Mouse (Mus musculus): ENCODE data around the gene Elf1. TPM values are rescaled to one million over a fixed set of nuclear protein-coding genes. Genes with fewer than 3 reads are reported as not detected.
A peak's percentile ranks its signal among the peaks of the same experiment; 100 is the strongest.

The Elf1 gene
- total RNA-seq, 2 experiments from 2014 or later: 38.8 to 92.9 TPM

DNA sequence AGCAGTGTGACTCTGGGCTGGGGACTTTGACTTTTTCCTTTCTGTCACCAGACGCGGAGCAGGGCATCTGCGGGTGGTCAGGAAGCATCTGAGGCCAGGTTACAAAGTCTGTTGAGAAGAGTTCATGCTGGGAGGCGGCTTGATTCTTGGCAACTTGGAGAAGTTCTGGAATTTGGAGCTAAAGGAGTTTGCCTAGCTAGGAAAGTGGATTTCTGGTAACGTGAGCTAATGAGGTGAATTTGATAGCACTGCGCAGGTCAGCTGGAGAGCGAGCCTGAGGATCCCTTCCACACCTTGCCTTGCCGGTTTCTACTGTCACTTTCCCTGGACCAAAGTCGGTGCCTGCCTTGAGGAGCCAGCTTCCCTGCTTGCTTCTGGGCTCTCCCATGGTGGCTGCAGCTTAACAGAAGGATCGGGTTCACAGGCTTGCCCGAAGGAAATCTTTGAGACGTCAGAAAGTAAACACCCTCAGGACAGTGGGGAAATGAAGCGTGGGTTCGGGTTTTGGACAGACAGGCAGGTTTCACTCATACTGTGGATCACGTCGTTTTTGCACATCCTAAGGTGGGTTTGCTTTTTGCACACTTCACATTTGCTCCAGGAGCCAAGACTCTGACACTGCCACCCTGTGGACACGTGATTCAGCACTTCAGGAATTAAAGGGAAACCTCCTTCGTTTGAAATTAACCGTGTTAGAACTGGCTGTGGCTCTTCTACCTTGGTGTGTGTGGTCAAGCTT, 6.2 kb downstream of the Elf1 start:
- ATAC-seq (replicated peaks; ENCODE audit: low FRiP score, poor library complexity, severe bottlenecking): peak; percentile 77

DNA sequence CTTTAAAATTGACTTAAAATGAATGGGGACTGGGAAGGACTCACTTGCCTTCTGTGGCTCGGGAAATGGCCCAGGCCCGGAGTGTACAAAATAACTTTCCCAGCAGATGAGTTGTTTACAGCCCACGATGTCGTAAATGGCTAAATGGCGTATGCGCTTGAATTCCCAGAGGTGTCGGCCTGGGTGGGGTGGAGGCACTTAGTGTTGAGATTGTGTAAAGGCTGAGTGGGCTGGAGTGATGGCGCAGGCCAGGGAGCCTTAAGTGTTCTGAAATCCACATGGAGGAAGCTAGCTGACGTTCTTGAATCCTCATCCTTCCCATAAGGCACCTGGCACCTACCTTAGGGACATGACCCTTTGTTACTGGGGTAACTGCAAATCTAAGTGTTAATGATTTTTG, 7.5 kb downstream of the Elf1 start:
- no peak for ATAC-seq (replicated peaks; ENCODE audit: low FRiP score, poor library complexity, severe bottlenecking)

DNA sequence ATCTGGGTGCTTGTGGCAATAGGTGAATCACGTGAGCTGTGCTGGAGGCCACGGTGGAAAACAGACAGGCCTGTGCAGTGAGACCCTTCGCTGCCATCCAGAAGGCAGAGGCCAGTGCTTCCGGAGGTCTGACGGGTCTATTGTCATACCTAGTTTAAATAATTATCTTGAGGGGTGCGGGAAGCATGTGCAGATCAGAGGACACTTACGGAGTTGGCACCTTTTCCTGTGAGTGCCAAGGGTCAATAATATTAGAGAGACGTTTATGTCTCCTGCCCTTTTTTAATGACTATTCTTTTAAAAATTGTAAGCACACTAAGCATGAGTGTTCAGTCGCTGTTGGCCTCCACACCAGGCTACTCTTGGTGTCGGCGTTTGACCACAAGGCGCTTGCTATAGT, 8.2 kb downstream of the Elf1 start:
- no peak for ATAC-seq (replicated peaks; ENCODE audit: low FRiP score, poor library complexity, severe bottlenecking)

DNA sequence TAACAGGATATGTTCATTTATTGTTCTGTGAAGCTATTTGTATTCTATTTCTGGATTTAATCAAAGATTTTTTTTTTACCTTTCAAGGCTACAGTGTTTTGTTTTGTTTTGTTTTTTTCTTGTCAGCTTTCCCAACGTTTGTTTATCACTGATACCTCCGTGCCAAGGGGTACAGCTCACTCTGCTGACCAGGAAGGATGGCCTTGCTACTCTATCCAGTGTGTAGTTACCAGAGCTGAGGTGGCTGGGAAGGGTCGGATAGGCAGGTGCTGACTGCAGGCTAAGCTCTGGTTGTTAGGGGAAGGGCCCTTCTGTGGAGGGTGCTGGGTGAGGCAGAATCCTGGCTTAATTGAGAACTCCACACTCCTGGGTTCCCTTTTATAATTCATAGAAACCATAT, 9.3 kb downstream of the Elf1 start:
- no peak for ATAC-seq (replicated peaks; ENCODE audit: low FRiP score, poor library complexity, severe bottlenecking)

DNA sequence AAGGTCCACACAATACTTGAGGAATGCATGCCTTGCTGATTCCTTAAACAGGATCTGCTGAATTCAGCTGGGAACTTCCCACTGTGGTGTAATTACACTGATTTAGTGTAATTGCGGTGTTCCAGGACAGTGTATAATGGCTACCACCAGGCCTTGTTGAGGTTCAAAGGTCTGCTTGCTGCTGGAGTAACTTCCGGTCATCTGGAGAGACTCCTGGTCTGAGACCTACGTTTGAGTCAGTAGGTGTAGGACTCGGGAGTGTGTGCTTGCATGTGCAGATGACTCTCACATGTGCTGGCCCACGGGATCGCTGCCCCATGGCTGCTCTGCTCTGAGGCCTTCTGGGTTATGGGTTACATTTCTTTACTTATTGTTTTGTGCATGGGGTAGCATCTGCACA, 13.4 kb downstream of the Elf1 start:
- ATAC-seq (replicated peaks; ENCODE audit: low FRiP score, poor library complexity, severe bottlenecking): no peak

DNA sequence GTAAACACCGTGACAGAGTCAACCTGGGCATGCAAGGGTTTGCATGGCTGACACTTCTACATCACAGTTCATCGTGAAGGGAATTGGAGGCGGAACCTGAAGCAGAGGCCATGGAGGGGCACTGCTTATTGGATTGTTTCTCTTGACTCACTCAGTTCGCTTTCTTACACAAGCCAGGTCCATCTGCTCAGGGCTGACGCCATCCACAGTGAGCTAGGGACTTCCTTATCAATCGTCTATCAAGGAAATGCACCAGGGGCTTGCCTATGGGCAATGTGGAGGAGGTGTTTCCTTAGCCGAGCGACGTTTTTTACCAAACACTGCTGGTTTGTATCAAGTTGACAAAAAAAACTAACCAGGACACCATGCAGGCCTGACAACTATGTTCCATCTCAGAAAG, 18.3 kb downstream of the Elf1 start:
- no peak for ATAC-seq (replicated peaks; ENCODE audit: low FRiP score, poor library complexity, severe bottlenecking)

DNA sequence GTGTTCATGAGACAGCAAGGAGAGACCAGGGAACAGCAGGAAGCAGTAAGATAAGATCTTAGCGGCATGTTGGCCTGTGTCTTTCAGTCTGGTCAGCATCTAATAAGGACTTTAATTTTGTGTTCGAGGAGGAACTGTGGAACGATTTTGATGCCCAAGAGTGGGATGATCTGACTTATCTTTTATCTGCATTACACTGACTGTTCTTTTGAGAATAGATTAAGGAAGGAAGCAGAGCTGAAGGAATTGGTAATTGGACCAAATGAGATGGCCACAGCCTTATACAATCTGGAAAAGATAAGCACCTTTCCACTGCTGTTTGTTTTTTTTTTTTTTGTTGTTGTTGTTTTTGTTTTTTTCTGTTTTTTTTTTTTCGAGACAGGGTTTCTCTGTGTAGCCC, 19.8 kb downstream of the Elf1 start:
- ATAC-seq (replicated peaks; ENCODE audit: low FRiP score, poor library complexity, severe bottlenecking): no peak

DNA sequence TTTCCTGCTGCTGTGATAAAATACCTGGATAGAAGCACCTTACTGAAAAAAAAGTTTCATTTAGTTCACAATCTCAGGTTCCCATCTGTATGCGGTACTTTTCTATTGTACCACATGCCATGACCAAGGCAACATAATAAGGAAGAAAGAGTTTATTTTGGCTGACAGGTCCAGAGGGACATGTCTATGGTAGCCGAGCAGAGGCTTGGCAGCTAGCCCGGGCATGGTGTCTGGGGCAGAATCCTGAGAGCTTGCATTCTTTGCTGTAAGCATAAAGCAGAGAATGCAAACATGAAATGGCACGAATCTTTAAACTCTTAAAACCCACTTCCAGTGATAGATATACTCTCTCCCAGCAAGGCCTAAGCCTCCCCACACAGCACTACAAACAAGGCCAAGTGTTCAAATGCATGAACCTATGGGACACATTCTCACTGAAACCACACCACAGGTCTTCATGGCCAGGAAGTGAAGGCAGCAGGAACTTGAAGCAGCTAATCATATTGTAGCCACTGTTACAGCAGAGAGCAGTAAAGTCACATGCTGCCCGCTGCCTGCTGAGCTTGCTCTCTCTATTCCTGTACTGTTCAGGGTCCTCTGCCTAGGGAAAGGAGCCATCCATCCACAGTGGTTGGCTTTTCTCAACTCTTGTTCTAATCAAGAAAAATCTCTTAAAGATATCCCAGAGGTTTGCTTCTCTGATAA, 22.5 kb downstream of the Elf1 start:
- no peak for ATAC-seq (replicated peaks; ENCODE audit: low FRiP score, poor library complexity, severe bottlenecking)

DNA sequence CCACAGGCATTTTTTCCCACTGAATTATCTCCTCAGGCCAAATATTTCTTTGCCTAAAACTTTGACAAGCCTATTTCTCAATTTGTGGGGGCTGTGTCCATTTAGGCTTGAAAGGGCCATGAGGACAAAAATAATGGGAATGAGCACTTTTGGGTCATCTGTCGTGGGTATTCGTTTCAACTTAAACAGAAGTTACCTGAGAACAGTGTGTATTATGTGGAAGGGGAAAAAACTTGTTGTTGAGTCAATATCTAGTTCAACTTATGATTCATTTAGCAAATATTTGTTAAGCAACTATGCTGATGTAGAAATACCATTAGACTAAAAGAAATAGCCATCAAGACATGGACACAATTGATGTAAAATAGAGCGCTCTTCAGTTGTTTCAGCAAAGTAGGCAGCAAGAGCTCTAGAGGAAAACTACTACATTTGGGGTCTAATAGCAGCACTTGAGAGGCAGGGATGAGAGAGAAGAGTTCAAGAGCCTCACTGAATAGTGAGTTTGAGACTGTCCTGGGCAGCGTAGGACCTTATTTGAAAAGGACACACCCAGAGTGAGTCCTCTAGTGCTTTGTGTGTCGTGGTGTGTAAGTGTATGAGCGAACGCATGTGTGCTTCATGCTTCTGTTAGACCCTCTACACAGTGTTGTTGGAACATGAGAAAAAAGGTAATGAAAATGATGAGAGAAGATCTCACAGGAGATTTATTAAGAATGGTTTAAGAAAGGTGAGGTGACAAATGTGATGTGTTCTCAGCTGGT, 23.4 kb downstream of the Elf1 start:
- ATAC-seq (replicated peaks; ENCODE audit: low FRiP score, poor library complexity, severe bottlenecking): no peak

DNA sequence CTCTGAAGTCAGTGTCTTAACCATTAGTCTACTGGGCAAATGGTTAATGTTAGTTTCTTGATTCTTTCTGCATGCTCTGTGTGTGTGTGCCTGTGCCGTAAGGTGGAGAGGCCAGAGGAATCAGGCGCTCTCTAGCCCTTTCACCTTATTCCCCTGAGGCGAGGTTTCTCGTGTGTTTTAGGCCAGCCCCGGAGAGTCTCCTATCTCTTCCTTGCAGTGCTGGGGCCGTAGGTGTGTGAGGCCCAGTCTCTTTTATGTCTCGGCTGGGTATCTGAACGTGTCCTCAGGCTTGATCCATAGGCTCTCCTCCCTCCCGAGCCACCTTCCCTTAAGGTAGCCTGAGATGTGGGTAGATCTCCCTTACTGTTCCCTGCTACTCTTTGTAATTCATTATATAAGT, 25.2 kb downstream of the Elf1 start:
- peak; percentile 85 for ATAC-seq (replicated peaks; ENCODE audit: low FRiP score, poor library complexity, severe bottlenecking)

DNA sequence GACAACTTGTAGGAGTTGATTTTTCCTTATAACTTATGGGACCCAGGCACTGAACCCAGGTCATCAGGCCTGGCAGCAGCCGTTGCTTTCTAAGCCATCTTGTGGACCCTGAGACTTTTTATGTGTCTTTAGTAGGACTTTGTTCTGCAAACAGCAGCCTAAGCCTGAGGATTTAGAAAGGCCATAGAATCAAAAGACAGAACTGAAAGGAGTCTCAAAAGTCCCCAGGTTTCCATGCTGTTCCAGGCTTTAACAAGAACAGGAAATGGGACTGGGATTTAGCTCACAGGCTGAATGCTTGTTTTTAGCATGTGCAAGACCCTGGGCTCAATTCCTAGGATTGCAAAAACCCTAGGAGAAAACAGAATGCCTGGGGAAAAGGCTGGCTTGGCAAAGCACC, 26.9 kb downstream of the Elf1 start:
- no peak for ATAC-seq (replicated peaks; ENCODE audit: low FRiP score, poor library complexity, severe bottlenecking)

DNA sequence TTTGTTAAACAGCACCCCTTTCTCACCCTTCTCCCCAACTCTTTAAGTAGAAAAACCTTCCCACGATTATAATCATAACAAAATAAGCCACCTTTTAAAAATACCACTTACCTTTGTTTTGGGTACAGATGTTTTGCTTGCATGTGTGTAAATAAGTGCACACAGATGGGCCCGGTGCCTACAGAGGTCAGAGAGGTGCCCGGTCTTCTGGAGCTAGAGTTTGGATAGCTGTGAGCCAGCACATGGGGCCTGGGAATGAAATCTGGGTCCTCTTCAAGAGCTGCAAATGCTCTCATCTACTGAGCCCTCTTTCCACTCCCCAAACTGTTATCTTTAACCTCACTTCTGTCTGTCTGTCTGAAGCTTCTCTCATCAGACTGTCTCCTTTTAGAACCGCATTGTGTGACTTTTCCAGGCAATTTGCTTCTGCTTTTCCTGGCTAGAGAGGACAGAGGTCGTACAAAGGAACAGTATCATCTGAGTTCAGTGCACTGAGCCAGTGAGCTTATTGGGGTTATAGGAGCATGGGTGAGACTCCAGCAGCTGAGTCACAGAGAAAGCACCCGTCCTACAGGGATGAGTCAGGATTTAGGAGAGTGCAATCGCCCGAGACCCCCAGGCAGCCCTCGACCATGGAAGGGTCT, 27.8 kb downstream of the Elf1 start:
- no peak for ATAC-seq (replicated peaks; ENCODE audit: low FRiP score, poor library complexity, severe bottlenecking)

DNA sequence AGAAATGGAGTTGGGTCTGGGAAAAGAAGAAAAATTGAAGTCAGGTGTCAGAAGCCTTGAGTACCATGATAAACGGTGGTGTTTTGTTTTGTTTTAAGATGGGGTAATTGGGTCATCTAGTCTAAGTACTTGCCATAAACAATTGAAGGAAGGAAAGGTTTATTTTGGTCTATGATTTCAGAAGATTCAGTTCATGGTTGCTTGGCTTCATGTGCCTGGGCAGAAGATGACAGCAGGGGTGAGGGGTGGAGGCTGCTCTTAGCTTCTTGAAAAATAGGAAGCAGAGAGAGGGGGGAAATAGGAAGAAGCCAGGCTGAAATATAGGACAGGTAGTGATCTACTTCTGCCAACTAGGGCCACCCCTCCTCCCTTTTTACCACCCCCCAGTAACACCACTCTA, 30.5 kb downstream of the Elf1 start:
- no peak for ATAC-seq (replicated peaks; ENCODE audit: low FRiP score, poor library complexity, severe bottlenecking)

DNA sequence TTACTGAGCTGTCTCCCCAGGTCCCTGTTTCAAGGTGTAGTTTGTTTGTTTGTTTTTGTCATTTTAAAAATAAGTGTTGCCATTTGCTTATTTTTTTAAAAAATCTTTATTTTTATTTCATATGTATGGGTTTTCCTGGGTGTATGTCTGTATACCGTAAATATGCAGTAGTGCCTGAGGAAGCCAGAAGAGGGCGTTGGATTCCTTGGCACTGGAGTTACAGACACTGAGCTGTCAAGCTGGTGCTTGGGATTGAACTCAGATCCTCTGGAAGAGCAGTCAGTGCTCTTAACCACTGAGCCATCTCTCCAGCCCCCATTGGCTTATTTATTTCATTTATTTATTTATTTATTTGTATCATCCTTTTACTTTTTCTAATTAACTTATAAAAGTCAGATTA, 33.0 kb downstream of the Elf1 start:
- ATAC-seq (replicated peaks; ENCODE audit: low FRiP score, poor library complexity, severe bottlenecking): no peak

DNA sequence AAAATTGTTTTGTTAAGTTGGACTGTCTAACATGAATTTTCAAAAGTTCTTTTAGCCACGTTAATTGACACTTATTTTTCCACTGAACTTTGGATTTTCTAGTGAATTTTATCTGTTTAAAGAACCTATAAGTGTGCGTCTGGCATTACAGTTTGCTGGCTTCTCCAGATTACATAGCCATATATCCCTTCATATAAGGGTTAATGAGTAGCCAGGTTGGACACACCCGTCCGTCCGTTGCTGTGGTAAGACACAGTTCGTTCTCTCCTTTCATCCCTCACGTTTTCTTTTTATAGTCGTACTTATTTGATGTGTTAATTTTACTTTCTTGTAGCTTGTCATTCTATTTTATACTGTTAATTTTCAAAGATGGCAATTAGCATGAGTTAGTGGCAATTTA, 34.1 kb downstream of the Elf1 start:
- ATAC-seq (replicated peaks; ENCODE audit: low FRiP score, poor library complexity, severe bottlenecking): no peak

DNA sequence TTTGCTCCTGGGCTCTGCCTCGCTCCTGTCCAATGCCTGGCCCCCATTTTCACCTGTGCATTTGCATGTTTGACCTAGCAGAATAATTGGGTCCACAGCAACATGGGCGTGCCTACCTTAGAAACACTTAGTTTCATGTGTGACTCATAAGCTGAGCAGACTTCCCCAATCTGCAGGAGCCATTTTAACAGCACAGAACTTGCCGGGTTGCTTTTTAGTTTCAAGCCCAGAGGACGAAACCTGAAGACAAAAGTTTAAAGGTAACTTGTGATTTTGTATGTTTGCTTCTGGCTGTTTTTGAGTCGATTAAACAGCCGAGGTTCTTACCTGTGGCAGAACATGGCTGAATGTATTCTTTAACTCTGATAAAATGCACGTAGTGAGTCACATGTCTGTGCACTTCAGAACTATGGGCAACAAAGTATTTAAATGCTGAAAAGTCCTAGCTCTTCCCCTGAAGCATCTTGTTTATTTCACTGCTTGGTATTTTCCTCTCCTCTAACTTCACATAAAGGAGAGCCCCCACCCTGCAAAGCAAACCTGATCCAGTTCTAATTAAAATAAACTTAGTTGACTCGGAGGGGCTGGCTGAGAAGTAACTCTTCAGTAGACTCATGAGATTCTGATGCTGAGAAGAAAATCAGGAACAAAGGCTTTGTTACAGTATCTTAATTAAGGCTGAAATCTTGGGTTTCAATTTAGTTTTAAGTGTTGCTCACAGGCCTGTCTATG, 34.7 kb downstream of the Elf1 start:
- peak; percentile 51 for ATAC-seq (replicated peaks; ENCODE audit: low FRiP score, poor library complexity, severe bottlenecking)

DNA sequence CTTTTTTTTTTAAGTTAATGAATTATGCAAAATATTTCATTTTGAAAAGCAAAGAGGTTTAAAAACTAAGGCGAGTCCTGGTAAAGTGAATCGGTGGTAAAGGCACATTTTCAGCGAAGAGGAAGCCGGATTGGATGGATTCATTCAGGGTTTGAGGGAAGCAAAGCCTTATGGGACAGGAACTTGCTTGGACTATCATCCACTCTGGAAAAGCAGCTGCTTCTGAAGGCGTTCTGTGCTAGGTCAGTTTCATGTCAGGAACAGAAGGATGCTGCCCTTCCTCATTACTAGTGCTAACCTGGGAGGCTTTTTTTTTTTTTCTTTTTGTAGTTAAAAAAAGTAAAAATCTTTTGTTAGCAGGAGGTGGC, 35.2 kb downstream of the Elf1 start:
- no peak for ATAC-seq (replicated peaks; ENCODE audit: low FRiP score, poor library complexity, severe bottlenecking)

DNA sequence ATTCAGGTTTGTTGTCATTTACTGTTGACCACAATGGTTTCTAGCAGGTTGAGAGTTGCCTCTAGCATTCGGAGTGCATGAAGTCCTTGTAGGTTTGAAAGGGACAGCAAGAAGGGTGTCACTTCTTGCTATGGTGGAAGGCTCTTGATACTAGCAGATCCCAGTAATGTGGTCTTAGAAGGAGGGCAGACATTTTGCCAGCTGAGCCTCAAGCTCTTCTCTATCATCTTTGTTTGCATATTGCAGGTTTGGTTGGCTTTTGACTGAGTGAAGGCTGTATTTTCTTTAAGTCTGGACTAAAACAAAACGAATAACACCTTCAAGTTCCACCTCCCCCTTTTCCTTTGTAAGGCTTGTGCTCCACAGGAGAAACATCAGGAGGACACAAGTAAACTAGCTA, 35.8 kb downstream of the Elf1 start:
- ATAC-seq (replicated peaks; ENCODE audit: low FRiP score, poor library complexity, severe bottlenecking): no peak

DNA sequence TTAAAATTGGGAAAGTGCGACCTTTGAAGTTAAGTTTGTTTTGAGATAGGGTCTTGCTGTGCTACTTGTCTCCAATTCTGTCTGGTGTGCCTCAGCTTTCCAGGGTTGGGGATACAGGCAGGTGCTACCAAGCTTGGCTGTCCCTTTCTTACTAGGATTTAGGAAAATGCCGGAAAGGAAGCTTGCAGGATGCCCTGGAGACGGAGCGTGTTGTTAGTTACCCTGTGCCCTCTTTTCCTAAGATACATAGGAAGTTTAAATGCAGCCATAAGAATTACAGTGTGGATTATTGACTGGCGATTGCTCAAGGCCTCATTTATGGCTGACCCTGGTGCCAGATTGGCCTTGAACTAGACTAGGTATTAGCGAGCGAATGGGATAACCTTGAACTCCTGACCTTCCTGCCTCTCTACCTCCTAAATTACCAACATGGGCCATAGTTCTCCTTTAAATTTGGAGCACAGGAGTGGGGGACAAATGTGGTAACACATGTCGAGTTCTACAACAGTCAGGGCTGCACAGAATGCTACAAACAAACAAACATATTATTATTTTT, 36.3 kb downstream of the Elf1 start:
- ATAC-seq (replicated peaks; ENCODE audit: low FRiP score, poor library complexity, severe bottlenecking): no peak

DNA sequence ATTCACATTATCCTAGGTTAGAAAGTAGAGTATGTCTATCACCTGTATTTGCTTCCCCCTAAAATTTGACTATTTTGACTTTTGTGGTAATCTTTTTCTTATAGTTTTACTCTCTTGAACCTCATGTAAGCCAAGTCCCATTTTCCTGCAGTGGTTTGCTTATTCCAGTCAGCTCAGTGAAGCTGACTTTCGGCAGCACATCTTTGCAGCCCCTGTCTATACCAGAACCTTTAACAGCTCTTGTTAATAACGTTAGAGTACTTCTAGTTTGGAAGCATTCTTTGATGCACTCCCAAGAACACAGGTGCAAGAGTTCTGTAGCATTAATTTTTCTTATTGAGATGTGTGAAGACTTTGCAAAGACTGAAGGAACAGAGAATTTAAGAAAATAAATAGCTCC, 37.1 kb downstream of the Elf1 start:
- no peak for ATAC-seq (replicated peaks; ENCODE audit: low FRiP score, poor library complexity, severe bottlenecking)

Measured in erythroblast, adult 5-6 weeks (primary cell).